Mouse (Mus musculus): ENCODE results near the gene Tex45. TPM values are rescaled to one million over a fixed set of nuclear protein-coding genes. Genes with fewer than 3 reads are reported as not detected.

Gene Tex45
- total RNA-seq, 4 experiments from 2014 or later: 0.16 TPM; not detected in 3

DNA sequence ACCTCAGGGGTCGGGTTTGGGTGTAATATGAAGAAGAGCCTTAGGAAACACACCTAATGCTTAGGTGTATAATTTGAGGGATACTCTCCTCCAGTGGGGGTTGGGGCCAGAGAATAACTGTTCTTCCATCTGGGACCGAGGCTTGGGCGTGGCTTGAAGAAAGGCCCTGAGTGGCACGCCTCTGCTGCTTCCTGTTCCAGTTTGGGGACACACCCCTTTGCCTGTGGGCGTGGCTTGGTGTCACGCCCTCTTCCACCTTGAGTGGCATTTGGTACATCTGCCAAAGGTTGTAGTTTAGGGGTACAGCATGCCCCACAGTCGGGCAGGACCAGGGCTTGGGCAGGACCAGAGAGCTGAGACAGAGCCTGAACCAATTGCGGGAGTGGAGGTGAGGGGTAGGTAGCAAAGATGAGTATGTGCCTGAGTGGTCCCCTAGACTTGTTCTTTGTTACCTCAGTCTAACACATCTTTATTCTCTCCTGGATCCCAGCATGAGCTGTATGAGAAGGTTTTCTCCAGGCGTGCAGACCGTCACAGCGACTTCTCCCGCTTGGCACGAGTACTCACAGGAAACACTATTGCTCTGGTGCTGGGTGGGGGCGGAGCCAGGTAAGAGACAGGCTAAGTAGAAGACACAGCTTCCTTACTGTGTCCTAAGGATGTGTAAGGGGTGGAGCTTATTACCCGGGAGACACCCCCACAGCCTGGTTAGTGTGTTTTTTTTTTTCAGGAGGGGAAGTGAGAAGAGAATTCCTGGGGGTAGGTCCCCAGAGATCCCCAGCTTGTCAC, 65.6 kb downstream of the Tex45 start:
- no peak for DNase-seq (ENCODE audit: low spot score)

Other genes with a start within 250 kb of the Tex45 start
- 100 to 1,000 TPM; 117 to 175 (median 143) TPM for gene Insr, start 191.2 kb upstream of the Tex45 start, total RNA-seq (2022)
- gene A430078G23Rik, start 117.4 kb upstream of the Tex45 start, total RNA-seq (2022): 1 to 10 TPM in 1 of 4 experiments, under 1 TPM in 3; 0.19 to 1.5 (median 0.33) TPM
- 10 to 100 TPM; 15.0 to 17.4 (median 15.8) TPM for gene Arhgef18, start 77.9 kb upstream of the Tex45 start, total RNA-seq (2022)
- gene Pex11g, start 3.2 kb upstream of the Tex45 start, total RNA-seq (2022): 1 to 10 TPM; 2.6 to 4.7 (median 4.1) TPM
- 10 to 100 TPM; 24.2 to 30.9 (median 29.6) TPM for gene Zfp358, start 22.3 kb downstream of the Tex45 start, total RNA-seq (2022)
- 10 to 100 TPM; 20.6 to 24.2 (median 23.3) TPM for gene Mcoln1, start 29.6 kb downstream of the Tex45 start, total RNA-seq (2022)
- gene Pnpla6, start 44.5 kb downstream of the Tex45 start, total RNA-seq (2022): 1 to 10 TPM; 8.8 to 9.8 (median 9.6) TPM
- under 1 TPM in 1 of 4 experiments, not detected in 3; 0.57 TPM for gene C330021F23Rik, start 97.1 kb downstream of the Tex45 start, total RNA-seq (2022)
- 1 to 10 TPM in 2 of 4 experiments, under 1 TPM in 2; 0.86 to 2.1 (median 1.0) TPM for gene Camsap3, start 116.4 kb downstream of the Tex45 start, total RNA-seq (2022)
- gene Xab2, start 150.5 kb downstream of the Tex45 start, total RNA-seq (2022): 10 to 100 TPM; 13.8 to 18.5 (median 16.2) TPM
- gene Pet100, start 150.7 kb downstream of the Tex45 start, total RNA-seq (2022): 100 to 1,000 TPM in 1 of 4 experiments, 10 to 100 TPM in 3; 84.2 to 104 (median 93.4) TPM
- not detected for gene Pcp2, start 154.7 kb downstream of the Tex45 start, total RNA-seq (2022)
- 1 to 10 TPM; 4.6 to 7.7 (median 5.6) TPM for gene Stxbp2, start 160.1 kb downstream of the Tex45 start, total RNA-seq (2022)
- gene Retn, start 184.9 kb downstream of the Tex45 start, total RNA-seq (2022): 1 to 10 TPM in 2 of 4 experiments, under 1 TPM in 2; 0.38 to 1.9 (median 1.3) TPM
- gene Mcemp1, start 194.9 kb downstream of the Tex45 start, total RNA-seq (2022): 1 to 10 TPM in 1 of 4 experiments, not detected in 3; 3.5 TPM
- under 1 TPM in 2 of 4 experiments, not detected in 2; 0.86 to 0.97 TPM for gene Fcor, start 201.5 kb downstream of the Tex45 start, total RNA-seq (2022)
- gene Trappc5, start 205.4 kb downstream of the Tex45 start, total RNA-seq (2022): 10 to 100 TPM; 19.9 to 23.0 (median 20.6) TPM
- gene Fcer2a, start 223.3 kb downstream of the Tex45 start, total RNA-seq (2022): under 1 TPM; 0.22 to 0.55 (median 0.47) TPM
- under 1 TPM; 0.53 to 0.79 (median 0.59) TPM for gene Clec4g, start 249.8 kb downstream of the Tex45 start, total RNA-seq (2022)

All from heart, adult 8-10 months (tissue).